ENCODE assay signal across 17 mouse cellular contexts in the genomic region with DNA sequence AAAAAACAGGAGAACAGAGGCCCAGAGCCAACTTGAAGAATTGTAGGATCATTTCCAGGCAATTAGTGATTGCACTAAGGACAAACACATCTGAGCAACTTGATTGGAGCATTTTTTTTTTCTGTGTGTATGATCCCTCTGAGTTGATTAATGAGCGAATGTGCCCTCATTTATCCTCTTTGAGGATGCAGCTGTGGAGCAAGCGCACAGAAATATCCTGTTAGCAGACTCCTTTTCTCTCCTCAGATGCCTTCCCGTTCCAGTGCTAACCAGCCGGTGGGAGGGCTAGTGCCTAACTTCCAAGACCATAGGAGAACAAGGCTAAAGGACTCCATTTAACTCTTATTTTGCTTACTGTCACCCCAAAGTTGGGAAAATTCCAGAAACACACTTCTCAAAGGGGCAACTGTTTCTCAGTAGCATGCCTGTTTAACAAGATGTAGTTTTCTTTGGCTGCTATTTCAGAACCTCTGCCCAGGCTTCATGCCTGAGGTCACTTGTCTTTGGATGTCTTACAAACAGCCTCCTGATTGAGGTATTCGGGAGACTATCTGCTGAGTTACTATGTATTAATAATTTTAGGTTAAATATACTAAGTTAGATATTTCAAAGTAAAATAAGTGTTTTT.
A peak's percentile ranks its signal among the peaks of the same experiment; 100 is the strongest.
DNase-seq lines count a peak whose midpoint lies in the region; ATAC-seq and TF ChIP-seq lines count a peak whose summit lies in the region.
"Had no signal": no experiment of that assay in that cellular context is flagged by ENCODE, and none has a peak within 500 bp of the region (broad histone marks: within the 10 kb centered on the region; RNA-seq: fewer than 3 reads in every experiment).

No protein-coding gene starts in this region.

- no peak for ATAC-seq in kidney, embryonic 15.5 days (replicated peaks; ENCODE audit: low FRiP score)
- ATAC-seq: midbrain, embryonic 15.5 days had no signal

- no peak overlapping the region for H3K27ac ChIP-seq in kidney, embryonic 15.5 days
- H3K27ac ChIP-seq in left cerebral cortex, adult 2 months, result no peak overlapping the region
- H3K27ac ChIP-seq: gastrocnemius, adult 2 months; liver, embryonic 15.5 days; macrophage; midbrain, embryonic 15.5 days; neural tube, embryonic 12.5 days; stomach, postnatal 0 days had no signal

- no peaks in the 10 kb centered on the region for H3K4me1 ChIP-seq in kidney, embryonic 15.5 days
- H3K4me1 ChIP-seq: liver, embryonic 15.5 days; midbrain, embryonic 15.5 days; neural tube, embryonic 12.5 days had no signal

- H3K27me3 ChIP-seq in kidney, embryonic 15.5 days, result no peaks in the 10 kb centered on the region
- H3K27me3 ChIP-seq: liver, embryonic 15.5 days; midbrain, embryonic 15.5 days; neural tube, embryonic 12.5 days had no signal

- no peaks in the 10 kb centered on the region for H3K9me3 ChIP-seq in kidney, embryonic 15.5 days (replicated peaks)
- H3K9me3 ChIP-seq: liver, embryonic 15.5 days; midbrain, embryonic 15.5 days; neural tube, embryonic 12.5 days had no signal

- no peak for TF ChIP-seq CTCF in left cerebral cortex, adult 2 months (IDR thresholded peaks at IDR 0.05)

- 57% methylated on average over 5 of the region's 5 CpGs for whole genome bisulfite sequencing in kidney, embryonic 15.5 days

- no peak overlapping the region for H3K4me2 ChIP-seq in kidney, embryonic 15.5 days
- H3K4me2 ChIP-seq: liver, embryonic 15.5 days; midbrain, embryonic 15.5 days; neural tube, embryonic 12.5 days had no signal

- H3K36me3 ChIP-seq in kidney, embryonic 15.5 days, result no peaks in the 10 kb centered on the region
- H3K36me3 ChIP-seq: liver, embryonic 15.5 days; midbrain, embryonic 15.5 days; neural tube, embryonic 12.5 days had no signal

- no peak overlapping the region for H3K9ac ChIP-seq in kidney, embryonic 15.5 days
- H3K9ac ChIP-seq: liver, embryonic 15.5 days; midbrain, embryonic 15.5 days; neural tube, embryonic 12.5 days had no signal

- intact Hi-C loops in left cerebral cortex, adult 2 months (cut with DNase I), result no loop called here

- DNase-seq in adrenal gland, postnatal 36 days, result peak; percentile 1 to 4
- no peak for DNase-seq in adrenal gland, postnatal 25 days
- DNase-seq in kidney, adult 8-10 months, result peak; percentile 1 to 2
- DNase-seq in Muller cell, postnatal 12 days (ENCODE audit: inconsistent ontology term), result peak; percentile 75
- DNase-seq in gonadal fat pad, adult 2 months (ENCODE audit: low read depth), result peak; percentile 55
- DNase-seq in urinary bladder, adult 2 months (ENCODE audit: low spot score), result no peak
- DNase-seq in left cerebral cortex, adult 2 months (ENCODE audit: extremely low spot score in 1 of 2, low spot score in 2 of 2), result no peak
- DNase-seq: cerebellum, adult 11 months; gastrocnemius, adult 2 months; heart, postnatal 14 days; thymus, postnatal 4 days had no signal

- no peak overlapping the region for H3K4me3 ChIP-seq in kidney, embryonic 15.5 days (replicated peaks)
- H3K4me3 ChIP-seq in left cerebral cortex, adult 2 months, result no peak overlapping the region
- H3K4me3 ChIP-seq: gastrocnemius, adult 2 months; liver, embryonic 15.5 days; midbrain, embryonic 15.5 days; neural tube, embryonic 12.5 days had no signal

Comparison
In these comparisons a context has a peak if more than half of its experiments do, and no peak if none do; other contexts are left out.
1. DNase-seq: peak in adrenal gland, postnatal 36 days (2 of 2), kidney, adult 8-10 months (2 of 2), Muller cell, postnatal 12 days (single experiment) and gonadal fat pad, adult 2 months (single experiment); none in adrenal gland, postnatal 25 days (single experiment), urinary bladder, adult 2 months (single experiment) and left cerebral cortex, adult 2 months (0 of 2).